Mouse (Mus musculus): Measurements from ENCODE around the gene Cenpx. TPM values are rescaled to one million over a fixed set of nuclear protein-coding genes. Genes with fewer than 3 reads are reported as not detected.

Gene Cenpx
- total RNA-seq, 2 experiments from 2014 or later, result 38.1 to 40.6 TPM

- intact Hi-C loops (cut with DNase I), result loop anchor here (10.0 kb wide), 1 partner anchor 318 kb away; no protein-coding TSS in a partner anchor
- peak in 1 of 2 experiments; percentile 2 for DNase-seq
Measured at GRCm38 (mm10) chr11:120726243-120727168, 13.0 kb upstream of the Cenpx start.

GRCm38 (mm10) chr11:120723509-120723908, 10.0 kb upstream of the Cenpx start:
- intact Hi-C loops (cut with DNase I), result loop anchor here (2.0 to 10.0 kb wide), 2 partner anchors 23 to 321 kb away; no protein-coding TSS in a partner anchor
- peak in 1 of 2 experiments; percentile 1 for DNase-seq

GRCm38 (mm10) chr11:120722761-120723382, 9.3 kb upstream of the Cenpx start:
- intact Hi-C loops (cut with DNase I), result loop anchor here (2.0 to 10.0 kb wide), 2 partner anchors 24 to 322 kb away; no protein-coding TSS in a partner anchor

GRCm38 (mm10) chr11:120722067-120722630, 8.6 kb upstream of the Cenpx start:
- DNase-seq, result no peak
- intact Hi-C loops (cut with DNase I), result loop anchor here (2.0 to 10.0 kb wide), 2 partner anchors 25 to 323 kb away; no protein-coding TSS in a partner anchor

More at GRCm38 (mm10) chr11:120722761-120723382, 9.3 kb upstream of the Cenpx start:
- peak in 1 of 2 experiments; percentile 4 for DNase-seq

- intact Hi-C loops (cut with DNase I), result loop anchor here (2.0 to 10.0 kb wide), 2 partner anchors 25 to 323 kb away; no protein-coding TSS in a partner anchor
- peak; percentile 64 to 66 for DNase-seq
Measured at GRCm38 (mm10) chr11:120721124-120722066, 7.9 kb upstream of the Cenpx start, which contains the start of gene Rac3. TSS of gene Rac3 (plus strand) at chr11:120721470.

- DNase-seq, result peak; percentile 91 to 94
- intact Hi-C loops (cut with DNase I), result loop anchor here (1.0 to 10.0 kb wide), 3 partner anchors 56 to 324 kb away; partner anchors contain the start of gene Dus1l
Measured at GRCm38 (mm10) chr11:120720450-120720849, 6.9 kb upstream of the Cenpx start.

GRCm38 (mm10) chr11:120719841-120720376, 6.4 kb upstream of the Cenpx start:
- intact Hi-C loops (cut with DNase I), result loop anchor here (1.0 to 10.0 kb wide), 3 partner anchors 56 to 325 kb away; partner anchors contain the start of gene Dus1l

GRCm38 (mm10) chr11:120719242-120719641, 5.7 kb upstream of the Cenpx start:
- intact Hi-C loops (cut with DNase I), result no loop called here

More at GRCm38 (mm10) chr11:120719841-120720376, 6.4 kb upstream of the Cenpx start:
- DNase-seq, result no peak

GRCm38 (mm10) chr11:120715131-120715530, 1.6 kb upstream of the Cenpx start:
- no peak for DNase-seq
- intact Hi-C loops (cut with DNase I), result no loop called here

More at GRCm38 (mm10) chr11:120719242-120719641, 5.7 kb upstream of the Cenpx start:
- no peak for DNase-seq

- no peak for DNase-seq
- intact Hi-C loops (cut with DNase I), result no loop called here
Measured at GRCm38 (mm10) chr11:120714546-120714945, 1.0 kb upstream of the Cenpx start.

- DNase-seq, result peak; percentile 63 to 72
- intact Hi-C loops (cut with DNase I), result loop anchor here (1.0 kb wide), 2 partner anchors 54 to 89 kb away; no protein-coding TSS in a partner anchor
Measured at GRCm38 (mm10) chr11:120712771-120713568, 568 bp downstream of the Cenpx start.

- intact Hi-C loops (cut with DNase I), result loop anchor here (1.0 to 2.0 kb wide), 3 partner anchors 53 to 197 kb away; no protein-coding TSS in a partner anchor
- DNase-seq, result no peak
Measured at GRCm38 (mm10) chr11:120711980-120712604, 1.4 kb downstream of the Cenpx start.

- intact Hi-C loops (cut with DNase I), result loop anchor here (2.0 kb wide), 1 partner anchor 196 kb away; no protein-coding TSS in a partner anchor
Measured at GRCm38 (mm10) chr11:120710672-120711071, 2.9 kb downstream of the Cenpx start.

GRCm38 (mm10) chr11:120709551-120709950, 4.0 kb downstream of the Cenpx start:
- no peak for DNase-seq
- intact Hi-C loops (cut with DNase I), result no loop called here

More at GRCm38 (mm10) chr11:120710672-120711071, 2.9 kb downstream of the Cenpx start:
- DNase-seq, result no peak

- intact Hi-C loops (cut with DNase I), result no loop called here
- no peak for DNase-seq
Measured at GRCm38 (mm10) chr11:120707969-120708368, 5.6 kb downstream of the Cenpx start.

- intact Hi-C loops (cut with DNase I), result no loop called here
- no peak for DNase-seq
Measured at GRCm38 (mm10) chr11:120707225-120707624, 6.3 kb downstream of the Cenpx start.

GRCm38 (mm10) chr11:120706120-120706519, 7.4 kb downstream of the Cenpx start:
- DNase-seq, result no peak
- intact Hi-C loops (cut with DNase I), result no loop called here
